Mouse (Mus musculus) myocyte (in vitro differentiated cells): ENCODE measurements around the gene Lrrc4. TPM values are rescaled to one million over a fixed set of nuclear protein-coding genes. Genes with fewer than 3 reads are reported as not detected.

Source experiments
- H3K27me3 ChIP-seq: one replicate; pipeline ENCODE4 v1.6.1; 2011; ENCODE audit not compliant: control insufficient read depth, insufficient read depth, insufficient read length
- H3K36me3 ChIP-seq: one replicate; pipeline ENCODE4 v1.6.1; 2011; ENCODE audit not compliant: control insufficient read depth, insufficient read depth
- H3K4me2 ChIP-seq: one replicate; pipeline ENCODE4 v1.6.1; 2011; ENCODE audit warnings: low read depth, control low read depth
- H3K4me3 ChIP-seq: one replicate; pipeline ENCODE4 v1.5.1; 2011; ENCODE audit warnings: mild to moderate bottlenecking, control low read depth, moderate library complexity
- H3K79me2 ChIP-seq: one replicate; pipeline ENCODE4 v1.6.1; 2011; ENCODE audit not compliant: control insufficient read depth, insufficient read depth
- H3ac ChIP-seq: one replicate; pipeline ENCODE4 v1.6.1; 2011; ENCODE audit not compliant: control insufficient read depth, insufficient read length
- CEBPB ChIP-seq: IDR thresholded peaks from 2 replicates; pipeline ENCODE4 v1.6.1; 2011; ENCODE audit warnings: mild to moderate bottlenecking, moderate library complexity; ENCODE audit not compliant: poor library complexity, insufficient read depth, severe bottlenecking
- E2F4 ChIP-seq: IDR thresholded peaks from one replicate; pipeline ENCODE4 v1.6.1; 2011; ENCODE audit warnings: mild to moderate bottlenecking, control low read depth, moderate library complexity; ENCODE audit not compliant: insufficient read depth
- MAX ChIP-seq: IDR thresholded peaks from one replicate; pipeline ENCODE4 v1.6.1; 2011; ENCODE audit warnings: low read depth, mild to moderate bottlenecking, control low read depth
- MYOD1 ChIP-seq, 3 experiments: IDR thresholded peaks; one replicate each; pipeline ENCODE4 v1.6.1; 2011; ENCODE audit warnings: control low read depth in 2 of 3, low read depth in 2 of 3, mild to moderate bottlenecking in 2 of 3, moderate library complexity in 1 of 3; ENCODE audit not compliant: insufficient read length in 2 of 3, control insufficient read depth in 1 of 3
- MYOG ChIP-seq, 3 experiments: IDR thresholded peaks; one replicate each; pipeline ENCODE4 v1.6.1; 2011; ENCODE audit warnings: control low read depth in 2 of 3, low read depth in 2 of 3, mild to moderate bottlenecking in 2 of 3; ENCODE audit not compliant: insufficient read length in 2 of 3, control insufficient read depth in 1 of 3, insufficient read depth in 1 of 3
- POLR2A ChIP-seq: IDR thresholded peaks from one replicate; pipeline ENCODE4 v1.6.1; 2011; ENCODE audit warnings: low read depth, mild to moderate bottlenecking, control low read depth, moderate library complexity; ENCODE audit not compliant: insufficient read length
- POLR2AphosphoS2 ChIP-seq: IDR thresholded peaks from one replicate; pipeline ENCODE4 v1.6.1; 2011; ENCODE audit warnings: low read depth, control low read depth; ENCODE audit not compliant: insufficient read length
- REST ChIP-seq: IDR thresholded peaks from one replicate; pipeline ENCODE4 v1.6.1; 2011; ENCODE audit warnings: mild to moderate bottlenecking, control low read depth, moderate library complexity; ENCODE audit not compliant: insufficient read depth, insufficient read length
- SRF ChIP-seq: IDR thresholded peaks from one replicate; pipeline ENCODE4 v1.6.1; 2011; ENCODE audit warnings: low read depth; ENCODE audit not compliant: control insufficient read depth, insufficient read length
- TCF12 ChIP-seq: IDR thresholded peaks from one replicate; pipeline ENCODE4 v1.6.1; 2011; ENCODE audit warnings: mild to moderate bottlenecking, control low read depth; ENCODE audit not compliant: poor library complexity, insufficient read depth, severe bottlenecking
- TCF3 ChIP-seq: IDR thresholded peaks from one replicate; pipeline ENCODE4 v1.6.1; 2011; ENCODE audit warnings: low read depth, control low read depth; ENCODE audit not compliant: insufficient read length
- USF1 ChIP-seq: IDR thresholded peaks from one replicate; pipeline ENCODE4 v1.6.1; 2011; ENCODE audit warnings: low read depth, mild to moderate bottlenecking, control low read depth, moderate library complexity
- polyA plus RNA-seq: library from polyadenylated mRNA; unstranded; fragments of >200 nt; fragmentation: generic; extraction: Trizol; gene quantifications from one replicate; pipeline ENCODE4 v1.2.1, GENCODE M21; 2012; ENCODE audit warnings: missing spikeins

The Lrrc4 gene
- polyA plus RNA-seq, 1 experiment = 0.72 TPM

GRCm38 (mm10) chr6:28789685-28790084 lies 41.9 kb downstream of the Lrrc4 start:
- Histone ChIP-seq H3K36me3 (peaks cover 6% of the 10 kb centered on the region), H3K27me3 (no peaks in the 10 kb centered on the region), H3K4me3 (no peak overlapping the region), H3K79me2 (no peaks in the 10 kb centered on the region), H3K4me2 (no peak overlapping the region), H3ac (no peak overlapping the region)
- TF ChIP-seq REST (no peak), MYOD1 (IDR thresholded peaks at IDR 0.05; ENCODE audit: control insufficient read depth in 1 of 3, insufficient read length in 2 of 3, low read depth in 2 of 3) (no peak), MAX (no peak), TCF3 (no peak), CEBPB (no peak), POLR2AphosphoS2 (no peak), USF1 (no peak), TCF12 (no peak), POLR2A (no peak)

DNA sequence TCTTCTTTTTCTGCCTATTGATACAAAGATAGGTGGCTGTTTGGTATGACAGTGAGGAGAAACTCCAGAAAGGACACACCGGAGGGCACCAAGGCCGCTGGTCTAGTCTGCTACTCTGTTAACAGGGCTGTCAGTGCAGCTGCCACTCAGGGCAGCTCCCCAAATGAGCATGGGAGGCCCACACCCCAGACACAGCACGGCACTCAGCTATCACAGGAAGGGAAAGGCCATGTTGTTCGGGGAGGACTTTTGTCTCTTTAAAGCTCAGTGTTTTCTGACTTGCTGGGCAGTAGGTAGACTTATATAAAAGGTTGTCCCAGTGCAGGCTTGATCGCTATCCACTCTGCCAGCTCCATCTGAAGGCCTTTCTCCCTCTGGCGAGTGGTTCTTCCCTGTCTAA lies 44.4 kb downstream of the Lrrc4 start:
- H3K4me2 ChIP-seq = no peak overlapping the region
- no peak for TF ChIP-seq TCF12
- no peak overlapping the region for H3K4me3 ChIP-seq
- no peaks in the 10 kb centered on the region for H3K27me3 ChIP-seq
- H3ac ChIP-seq = no peak overlapping the region
- no peaks in the 10 kb centered on the region for H3K79me2 ChIP-seq
- H3K36me3 ChIP-seq = no peaks in the 10 kb centered on the region

- no peaks in the 10 kb centered on the region for H3K79me2 ChIP-seq
- no peaks in the 10 kb centered on the region for H3K36me3 ChIP-seq
- no peak overlapping the region for H3K4me3 ChIP-seq
- no peak overlapping the region for H3ac ChIP-seq
- H3K4me2 ChIP-seq = no peak overlapping the region
- no peaks in the 10 kb centered on the region for H3K27me3 ChIP-seq
- TF ChIP-seq REST = no peak
- no peak for TF ChIP-seq MYOG (IDR thresholded peaks at IDR 0.05; ENCODE audit: control insufficient read depth in 1 of 3, insufficient read depth in 1 of 3, insufficient read length in 2 of 3, low read depth in 2 of 3)
- no peak for TF ChIP-seq SRF
- TF ChIP-seq USF1 = no peak
- TF ChIP-seq POLR2AphosphoS2 = no peak
- no peak for TF ChIP-seq MAX
- TF ChIP-seq TCF12 = no peak
- TF ChIP-seq POLR2A = no peak
- TF ChIP-seq MYOD1 (IDR thresholded peaks at IDR 0.05; ENCODE audit: control insufficient read depth in 1 of 3, insufficient read length in 2 of 3, low read depth in 2 of 3) = no peak
- no peak for TF ChIP-seq CEBPB
- TF ChIP-seq E2F4 = no peak
- TF ChIP-seq TCF3 = no peak
Observed at GRCm38 (mm10) chr6:28785770-28786169, 45.8 kb downstream of the Lrrc4 start.

DNA sequence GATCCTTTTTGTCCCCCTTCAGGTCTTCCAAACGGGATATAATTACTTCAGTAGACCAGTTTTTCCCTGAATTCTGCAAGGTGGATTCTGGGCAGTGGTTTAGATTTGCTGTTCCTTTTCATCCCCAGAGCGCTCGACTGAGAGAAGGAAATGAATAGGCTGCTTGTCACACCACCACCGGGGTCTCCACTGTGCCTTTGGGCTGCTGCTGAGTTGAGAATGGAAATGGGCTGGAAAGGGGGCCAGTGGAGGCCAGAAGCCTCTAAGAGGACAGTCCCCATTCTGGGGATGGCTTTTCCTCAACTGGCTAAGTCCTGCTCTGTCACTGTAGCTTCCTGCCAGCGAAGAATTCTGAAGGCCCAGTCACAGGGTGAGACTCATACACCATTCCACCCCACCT lies 47.6 kb downstream of the Lrrc4 start:
- H3K27me3 ChIP-seq = no peaks in the 10 kb centered on the region
- no peak overlapping the region for H3K4me3 ChIP-seq
- H3K79me2 ChIP-seq = no peaks in the 10 kb centered on the region
- peaks cover 8% of the 10 kb centered on the region for H3K36me3 ChIP-seq
- no peak overlapping the region for H3ac ChIP-seq
- no peak for TF ChIP-seq REST
- TF ChIP-seq POLR2AphosphoS2 = no peak
- no peak for TF ChIP-seq POLR2A
- TF ChIP-seq CEBPB = no peak
- no peak overlapping the region for H3K4me2 ChIP-seq

DNA sequence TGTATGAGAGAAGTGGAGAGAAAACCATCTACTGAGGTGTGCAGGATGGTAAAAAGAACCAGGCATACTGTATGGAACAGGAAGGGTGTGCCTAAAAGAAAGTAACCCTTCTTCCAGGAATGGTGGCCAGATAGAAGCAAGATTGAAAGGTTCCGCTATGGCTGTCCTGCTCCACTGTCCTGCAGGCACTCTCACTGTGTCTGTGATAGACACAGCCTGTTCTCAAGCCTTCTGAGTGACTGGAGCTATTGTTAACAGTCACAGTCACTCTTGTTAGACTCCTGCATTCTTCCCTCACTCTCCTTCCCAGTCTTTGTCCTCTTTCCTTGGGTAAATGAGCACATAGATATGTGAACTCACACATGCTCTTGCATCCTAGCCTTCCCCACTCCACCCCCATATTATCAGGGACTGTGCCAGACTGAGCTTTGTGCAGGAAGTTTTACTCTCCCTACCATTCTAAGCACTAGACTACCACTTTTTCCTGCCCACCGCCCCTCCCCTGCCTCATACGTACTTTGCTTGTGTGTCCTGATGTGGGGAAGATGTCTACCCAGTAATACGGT lies 48.4 kb downstream of the Lrrc4 start:
- no peak overlapping the region for H3K4me3 ChIP-seq
- no peak for TF ChIP-seq POLR2A
- no peak for TF ChIP-seq REST
- no peak for TF ChIP-seq TCF3
- no peak for TF ChIP-seq MAX
- TF ChIP-seq MYOD1 (IDR thresholded peaks at IDR 0.05; ENCODE audit: control insufficient read depth in 1 of 3, insufficient read length in 2 of 3, low read depth in 2 of 3) = no peak
- no peak for TF ChIP-seq CEBPB
- no peak for TF ChIP-seq TCF12
- no peak for TF ChIP-seq SRF
- H3K36me3 ChIP-seq = peaks cover 8% of the 10 kb centered on the region

More for the DNA sequence above, 48.4 kb downstream of the Lrrc4 start:
- Histone ChIP-seq H3K79me2 (no peaks in the 10 kb centered on the region), H3K27me3 (no peaks in the 10 kb centered on the region), H3ac (no peak overlapping the region), H3K4me2 (no peak overlapping the region)
